Mouse (Mus musculus): ENCODE data around the gene Syn3.

GRCm38 (mm10) chr10:86030743-86031142 is 468.0 kb downstream of the Syn3 start:
- no peak for TF ChIP-seq CHD2 (IDR thresholded peaks at IDR 0.05; ENCODE audit: low read depth, low read length)
- TF ChIP-seq ZNF384 (IDR thresholded peaks at IDR 0.05; ENCODE audit: low read depth, low read length), result no peak
- no peak for TF ChIP-seq MAFK (IDR thresholded peaks at IDR 0.05; ENCODE audit: insufficient read depth, low read depth, low read length)
- TF ChIP-seq HCFC1 (IDR thresholded peaks at IDR 0.05; ENCODE audit: borderline replicate concordance, insufficient read depth, low read length), result no peak
